Mouse (Mus musculus) frontal cortex, postnatal 36 days (tissue): ENCODE measurements around the gene Olfr159.

Experiments
- DNase-seq, 2 experiments: peaks; one replicate each; pipeline ENCODE4 v3.0.0; 2022; ENCODE audit warnings: low spot score in 2 of 2

Gene Olfr159

DNA sequence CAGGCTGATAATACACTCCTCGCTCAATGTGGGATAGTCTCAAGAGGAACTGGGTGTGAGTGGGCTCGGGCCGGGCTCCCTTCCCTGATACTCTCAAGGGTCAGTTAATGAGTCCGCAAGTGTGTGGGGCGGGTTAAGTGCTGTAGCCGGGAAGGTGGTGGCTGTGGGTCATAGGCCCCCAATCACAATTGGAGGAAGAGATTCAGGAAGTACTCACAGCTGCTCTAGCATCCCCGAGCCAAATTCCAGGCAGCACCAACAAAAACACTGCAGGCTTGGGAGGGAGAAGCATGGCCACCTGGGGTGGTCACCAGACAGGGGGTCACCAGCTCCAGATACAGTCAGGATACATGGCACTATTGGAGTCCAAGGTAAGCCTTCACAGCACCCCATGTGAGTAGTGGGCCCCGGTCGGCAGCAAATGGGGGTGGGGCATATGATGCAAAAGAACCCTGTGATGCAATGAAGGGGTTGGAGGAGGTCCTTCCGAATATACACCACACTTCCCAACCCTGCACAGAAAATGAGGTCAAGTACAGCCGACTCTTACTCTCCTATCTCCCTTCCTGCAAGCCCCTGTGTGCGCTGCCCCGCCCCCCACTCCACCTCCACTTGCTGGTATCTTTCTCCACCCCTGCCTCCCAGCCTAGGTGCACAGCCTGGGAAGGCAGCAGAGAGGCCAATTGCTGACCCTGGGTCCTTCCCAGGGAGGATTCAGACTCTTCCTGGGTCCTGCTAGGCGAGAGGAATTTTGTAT lies 40.8 kb downstream of the Olfr159 start, which contains the start of gene Spaar:
Gene Spaar (plus strand): TSS at position 241 of the 757 bp plus-strand sequence.
- DNase-seq, result no peak

GRCm38 (mm10) chr4:43729126-43729525 lies 41.7 kb downstream of the Olfr159 start:
- DNase-seq, result no peak

GRCm38 (mm10) chr4:43728576-43728954 lies 42.2 kb downstream of the Olfr159 start:
- DNase-seq, result no peak

DNA sequence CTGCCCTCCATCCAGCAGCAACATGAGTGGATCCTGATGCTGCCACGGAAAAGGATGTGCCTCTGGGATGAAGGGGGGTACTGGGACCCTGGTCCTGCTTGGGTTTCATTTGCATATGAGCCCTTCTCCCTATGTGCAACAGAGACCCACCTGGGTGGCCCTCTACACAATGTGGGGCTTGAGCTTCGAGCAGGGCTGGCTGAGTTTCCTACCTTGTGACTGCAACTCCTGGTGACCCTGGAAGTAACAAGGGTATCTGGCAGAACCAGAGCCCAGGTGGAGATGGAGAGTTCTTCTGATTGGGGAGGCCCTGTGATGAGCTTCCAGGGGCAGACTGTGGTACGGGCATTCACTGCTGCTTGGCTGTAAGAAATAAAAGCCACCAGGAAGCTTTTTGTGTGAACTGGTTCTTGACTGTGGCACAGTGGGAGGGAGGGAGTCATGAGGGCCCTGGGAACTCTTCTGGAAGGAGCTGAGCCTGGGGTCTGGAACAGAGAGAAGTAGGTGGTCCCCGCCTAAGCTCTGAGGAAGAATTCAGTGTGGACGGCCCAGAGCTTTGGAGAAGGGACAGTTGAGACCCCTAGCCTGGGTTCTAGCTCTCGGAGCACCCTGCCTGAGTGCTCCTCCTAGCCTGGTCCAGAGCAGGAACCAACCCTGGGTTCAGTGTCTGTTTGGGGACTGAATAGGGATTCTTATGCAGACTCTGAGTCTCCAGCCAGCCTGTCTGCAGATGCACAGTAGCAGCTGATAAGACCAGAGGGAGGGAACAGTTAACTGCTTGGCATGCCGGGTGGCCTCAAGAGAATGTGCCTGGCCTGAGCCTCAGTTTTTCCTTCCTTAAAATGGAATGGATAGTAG lies 42.9 kb downstream of the Olfr159 start:
- DNase-seq, result no peak

GRCm38 (mm10) chr4:43726995-43727394 lies 43.8 kb downstream of the Olfr159 start, which contains the start of gene Hrct1:
TSS of gene Hrct1 (plus strand) at chr4:43727188.
- peak; percentile 32 to 45 for DNase-seq

- no peak for DNase-seq
These were observed 44.4 kb downstream of the Olfr159 start for GRCm38 (mm10) chr4:43726228-43726993.

DNA sequence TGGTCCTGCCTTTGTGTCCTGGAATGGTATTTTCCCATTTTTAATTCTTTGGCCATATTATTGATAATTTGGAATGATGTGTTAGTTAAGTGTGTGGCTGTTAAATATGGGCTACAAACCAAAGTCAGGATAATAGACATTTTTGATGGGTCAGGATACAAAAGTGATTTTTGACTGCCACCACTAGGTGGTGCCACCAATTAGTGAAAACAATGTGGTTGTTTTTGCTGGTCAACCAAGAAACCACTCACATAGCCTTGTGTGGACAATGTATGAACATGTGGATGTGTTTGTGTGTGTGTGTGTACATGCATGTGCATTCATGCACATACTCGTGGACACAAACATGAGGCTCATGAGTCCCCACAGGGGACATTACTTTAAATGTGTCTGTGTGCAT lies 46.0 kb downstream of the Olfr159 start:
- no peak for DNase-seq

DNA sequence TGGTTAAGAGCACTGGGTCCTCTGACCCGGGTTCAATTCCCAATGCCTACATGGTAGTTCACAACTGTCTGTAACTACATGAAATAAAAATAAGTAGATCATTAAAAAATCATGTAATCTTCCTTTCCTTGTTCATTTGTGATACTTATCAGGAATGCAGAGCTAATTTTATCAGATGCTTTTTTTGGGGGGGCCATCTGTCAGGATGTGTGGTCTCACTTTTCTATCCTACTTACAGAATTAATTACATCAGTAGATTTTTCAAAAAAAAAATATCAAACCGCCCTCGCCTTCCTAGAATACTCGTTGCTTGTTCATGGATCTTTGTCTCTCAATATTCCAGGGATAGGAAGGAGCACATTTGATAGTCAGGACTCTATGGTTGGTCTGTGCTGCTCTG lies 48.6 kb downstream of the Olfr159 start:
- DNase-seq, result peak in 1 of 2 experiments; percentile 38

GRCm38 (mm10) chr4:43720491-43721228 lies 50.1 kb downstream of the Olfr159 start:
- no peak for DNase-seq
